Mouse (Mus musculus) testis, adult 2 months (tissue): ENCODE results near the gene Fam155a.

Experiments used
- CTCF ChIP-seq: fragments of 200-500 bp; IDR thresholded peaks from 2 replicates; pipeline ENCODE4 v1.5.1; 2012; ENCODE audit warnings: low read depth, mild to moderate bottlenecking, inconsistent platforms, low read length, moderate library complexity; ENCODE audit not compliant: control insufficient read depth, insufficient read depth, insufficient replicate concordance
- POLR2A ChIP-seq: fragments of 200-500 bp; IDR thresholded peaks from 2 replicates; pipeline ENCODE4 v1.6.1; 2012; ENCODE audit warnings: low read depth, mild to moderate bottlenecking, inconsistent platforms, low read length, moderate library complexity; ENCODE audit not compliant: control insufficient read depth

GRCm38 (mm10) chr8:9252991-9253390 is 518.0 kb downstream of the Fam155a start:
- no peak for TF ChIP-seq POLR2A
- TF ChIP-seq CTCF: no peak
